Mouse (Mus musculus): ENCODE results near the gene Cacna1s.

The Cacna1s gene

GRCm38 (mm10) chr1:136052547-136052946 lies at the start of gene Cacna1s:
Gene Cacna1s (plus strand): TSS chr1:136052750.
- DNase-seq (ENCODE audit: low read depth, low spot score), result no peak

DNA sequence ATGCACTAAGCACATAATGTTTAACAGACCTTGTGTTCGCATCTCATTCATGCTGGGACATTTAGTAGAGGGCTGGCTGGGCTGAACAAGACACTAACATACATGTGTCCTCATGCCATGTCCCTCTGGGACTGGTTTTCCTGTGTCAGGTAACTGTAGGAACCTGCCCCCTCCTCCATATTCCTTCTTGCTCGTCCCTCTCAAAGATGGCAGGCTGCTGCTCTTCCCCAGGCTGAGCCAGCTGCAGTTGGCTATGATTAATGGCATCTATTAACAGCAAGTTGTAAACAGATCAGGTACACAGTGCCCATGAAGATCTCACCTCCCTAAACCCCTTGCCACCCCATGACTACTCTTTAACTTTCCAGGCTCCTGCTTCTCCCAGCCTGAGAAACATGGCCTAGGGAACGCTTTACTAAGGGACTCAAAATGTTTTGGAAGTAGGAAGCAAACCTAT lies 46.2 kb upstream of the Cacna1s start, which contains the start of gene Igfn1:
Gene Igfn1, minus strand, starts transcription at position 51 of the 457 bp plus-strand sequence.
- DNase-seq (ENCODE audit: low read depth, low spot score), result no peak

GRCm38 (mm10) chr1:136007211-136008158 lies 45.1 kb upstream of the Cacna1s start, which contains the start of gene Tmem9:
Gene Tmem9 (plus strand): TSS chr1:136008150.
- peak; percentile 80 for DNase-seq (ENCODE audit: low read depth, low spot score)

DNA sequence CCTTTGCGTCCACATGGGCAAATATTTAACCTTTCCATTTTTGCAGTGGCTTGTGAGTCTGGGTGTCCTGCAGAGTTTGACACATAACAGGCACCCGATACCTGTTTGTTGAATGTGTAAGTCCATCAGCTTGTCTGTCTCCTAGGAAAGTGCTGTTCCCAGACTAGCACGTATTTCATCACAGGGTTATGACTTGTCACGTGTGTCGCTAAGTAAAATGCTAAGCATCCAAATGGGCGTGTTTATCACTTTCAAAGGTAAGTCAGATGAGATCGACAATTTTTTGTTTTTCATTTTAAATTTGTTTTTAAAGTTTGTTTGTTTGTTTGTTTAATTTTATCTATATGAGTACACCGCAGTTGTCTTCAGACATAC lies 44.4 kb upstream of the Cacna1s start:
- no peak for DNase-seq (ENCODE audit: low read depth, low spot score)

- DNase-seq (ENCODE audit: low read depth, low spot score), result no peak
These were observed 42.3 kb upstream of the Cacna1s start for GRCm38 (mm10) chr1:136010247-136010646.

DNA sequence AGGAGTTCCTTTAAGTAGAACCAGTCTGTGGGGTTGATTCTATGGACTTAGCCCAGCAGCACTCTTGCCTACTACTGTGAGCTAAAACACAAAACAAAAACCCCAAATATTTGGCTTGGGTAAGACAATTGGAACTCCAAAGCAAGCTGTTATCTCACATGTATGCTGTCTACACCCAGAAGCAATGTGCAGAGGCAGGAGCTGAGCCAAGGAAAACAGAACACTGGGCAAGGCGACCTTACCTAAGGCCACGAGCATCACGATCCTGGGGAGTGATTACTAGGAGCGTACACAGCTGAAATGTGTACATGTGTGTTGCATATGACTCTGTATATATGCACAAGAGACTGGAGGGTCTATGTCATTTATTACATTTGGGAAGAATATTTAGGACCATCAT lies 39.0 kb upstream of the Cacna1s start:
- no peak for DNase-seq (ENCODE audit: low read depth, low spot score)

GRCm38 (mm10) chr1:136014796-136015502 lies 37.6 kb upstream of the Cacna1s start:
- no peak for DNase-seq (ENCODE audit: low read depth, low spot score)

DNA sequence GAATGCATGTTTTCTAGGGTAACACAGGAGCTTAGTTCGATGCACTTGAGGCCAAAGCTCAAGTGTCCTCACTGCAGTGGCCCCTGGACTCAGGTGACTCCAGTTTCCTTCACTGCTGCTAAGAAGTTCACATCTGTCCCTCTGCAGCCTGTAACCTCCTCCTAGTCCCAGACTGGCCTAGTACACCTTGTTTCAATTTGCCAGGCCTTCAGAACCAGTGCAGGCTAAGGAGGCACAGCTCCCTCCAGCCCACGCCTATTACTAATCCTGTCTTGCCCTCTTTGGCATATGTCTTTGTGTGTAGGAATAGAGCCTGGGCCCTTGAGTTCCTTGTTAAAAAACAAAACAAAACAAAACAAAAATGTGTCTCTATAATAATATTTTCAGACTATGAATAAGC lies 35.2 kb upstream of the Cacna1s start:
- DNase-seq (ENCODE audit: low read depth, low spot score), result no peak

GRCm38 (mm10) chr1:136017907-136018313 lies 34.6 kb upstream of the Cacna1s start:
- peak; percentile 83 for DNase-seq (ENCODE audit: low read depth, low spot score)

DNA sequence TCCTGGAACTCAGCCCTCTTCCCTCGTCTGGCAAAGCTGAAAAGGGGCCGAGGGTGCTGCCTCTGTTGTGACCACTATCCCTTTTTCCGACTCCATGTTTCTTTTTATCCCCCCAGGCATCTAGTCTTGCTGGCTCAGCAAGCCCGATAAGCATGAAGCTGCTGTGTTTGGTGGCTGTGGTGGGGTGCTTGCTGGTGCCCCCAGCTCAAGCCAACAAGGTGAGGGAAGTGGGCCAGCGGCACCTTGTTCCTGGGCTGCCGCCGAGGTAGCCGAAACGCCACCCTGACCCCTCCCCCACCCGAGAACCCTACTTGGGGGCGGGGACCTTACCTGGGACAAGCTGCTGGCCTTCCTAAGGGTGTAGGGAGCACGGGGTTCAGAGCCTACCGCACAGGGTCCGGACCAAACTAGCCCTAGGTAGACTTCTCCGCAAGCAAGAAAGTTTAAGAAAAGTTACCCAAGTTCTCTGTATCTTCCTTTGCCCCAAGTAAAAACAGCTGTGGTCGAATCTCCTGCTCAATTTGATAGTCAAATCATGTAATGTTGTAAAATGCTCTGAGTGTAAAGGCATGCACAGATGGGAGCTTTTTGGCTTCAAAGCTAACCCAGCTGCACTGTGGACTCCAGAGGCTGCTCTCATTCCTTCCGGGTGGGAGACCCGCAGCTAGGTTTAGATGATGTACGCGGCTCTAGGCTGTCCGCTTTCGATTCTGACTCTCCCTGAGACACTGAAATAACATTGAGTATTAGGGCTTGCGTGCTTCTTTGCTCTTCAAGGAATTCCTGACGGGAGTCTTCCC lies 34.0 kb upstream of the Cacna1s start:
- DNase-seq (ENCODE audit: low read depth, low spot score), result no peak

DNA sequence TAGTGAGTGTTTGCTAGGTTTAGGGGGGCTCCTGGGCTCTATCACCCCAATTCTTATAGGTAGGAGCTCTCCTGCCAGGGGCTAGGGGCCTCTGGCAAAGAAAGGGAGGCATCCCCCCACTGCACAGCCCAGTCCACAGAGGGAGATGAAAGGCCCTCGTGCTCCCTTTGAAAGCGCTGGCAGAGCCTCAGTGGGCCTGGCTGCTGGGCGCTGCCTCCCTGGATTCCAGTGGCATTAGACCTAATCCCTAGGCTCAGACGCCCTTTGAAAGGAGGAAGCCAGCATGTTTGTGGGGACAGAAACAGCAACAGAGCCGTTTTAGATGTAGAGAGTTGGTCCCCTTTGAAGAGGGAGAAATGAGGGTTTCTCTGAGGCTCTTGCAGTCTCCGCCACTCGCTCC lies 22.3 kb upstream of the Cacna1s start:
- DNase-seq (ENCODE audit: low read depth, low spot score), result no peak

DNA sequence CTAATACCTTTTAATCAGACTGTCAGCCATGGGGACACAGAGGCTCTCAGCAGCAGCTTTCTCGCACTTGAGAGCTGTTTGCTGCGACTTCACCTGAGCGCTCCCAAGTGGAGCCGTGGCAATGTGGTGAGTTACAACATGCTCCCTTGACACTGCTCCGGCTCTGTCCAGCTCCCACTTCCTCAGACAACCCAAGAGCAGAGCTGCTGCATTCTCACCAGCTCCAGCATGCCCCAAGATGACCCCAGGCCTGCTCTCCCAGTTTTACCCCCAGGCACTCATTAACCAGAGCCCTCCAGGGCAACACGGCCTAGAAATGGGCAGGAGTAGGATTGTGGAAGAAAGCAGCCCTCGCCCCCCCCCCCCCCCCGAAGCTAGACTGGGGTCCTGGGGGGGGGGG lies 20.9 kb upstream of the Cacna1s start:
- no peak for DNase-seq (ENCODE audit: low read depth, low spot score)

DNA sequence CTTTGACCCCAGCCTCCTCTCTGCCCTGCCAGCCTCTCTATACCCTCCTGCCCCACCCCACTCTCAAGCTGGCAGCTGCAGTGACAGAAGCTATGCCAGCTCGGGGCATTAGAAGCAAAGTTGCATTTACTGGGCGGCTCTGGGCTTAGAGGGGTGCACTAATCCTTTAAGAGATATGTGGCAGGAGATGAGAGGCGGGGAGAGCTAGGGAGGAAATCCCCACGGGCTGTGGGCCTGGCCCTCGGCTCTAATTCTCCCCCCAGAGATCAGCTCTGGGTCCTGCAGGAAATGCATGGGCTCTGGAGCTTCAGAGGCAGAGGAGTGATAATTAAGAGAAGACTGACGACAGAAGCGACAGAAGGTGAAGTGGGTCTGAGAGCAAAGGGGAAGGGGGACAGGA lies 19.6 kb upstream of the Cacna1s start:
- peak; percentile 72 for DNase-seq (ENCODE audit: low read depth, low spot score)

DNA sequence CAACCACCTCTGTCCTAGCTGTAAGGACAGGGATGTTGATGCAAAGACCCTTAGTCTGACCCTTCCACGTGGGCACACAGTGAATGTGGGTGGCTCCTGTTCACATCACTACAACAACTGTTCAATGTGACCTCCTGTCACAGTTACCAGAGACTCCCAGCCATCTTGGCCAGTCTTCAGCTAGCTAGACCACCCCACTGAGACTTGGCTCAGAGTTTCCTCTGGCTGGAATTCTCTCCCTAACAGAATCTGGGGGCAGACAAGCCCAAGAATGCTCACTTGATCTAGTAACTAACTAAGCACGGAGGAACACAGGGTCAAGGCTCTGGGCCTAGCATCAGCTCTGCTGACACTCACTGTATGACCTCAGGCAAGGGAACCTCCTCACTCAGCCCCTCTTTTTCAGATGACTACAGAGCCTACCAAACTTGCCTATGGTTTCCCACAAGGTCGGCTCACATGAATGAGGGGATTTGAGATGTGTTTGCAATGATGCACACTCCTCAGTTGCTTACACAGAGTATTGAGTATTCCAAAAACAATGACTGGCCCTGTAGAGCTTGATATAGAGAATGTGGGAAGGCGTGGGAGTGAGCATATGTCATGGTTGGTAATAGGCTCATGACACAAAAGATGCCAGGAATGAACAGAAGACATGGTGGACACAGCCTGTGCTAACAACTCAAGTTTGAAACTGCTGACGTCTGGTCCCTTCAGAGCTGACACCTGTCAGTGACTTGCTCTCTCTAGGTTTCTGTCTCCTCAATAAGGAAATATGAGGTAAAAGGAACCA lies 13.6 kb upstream of the Cacna1s start:
- DNase-seq (ENCODE audit: low read depth, low spot score), result no peak

DNA sequence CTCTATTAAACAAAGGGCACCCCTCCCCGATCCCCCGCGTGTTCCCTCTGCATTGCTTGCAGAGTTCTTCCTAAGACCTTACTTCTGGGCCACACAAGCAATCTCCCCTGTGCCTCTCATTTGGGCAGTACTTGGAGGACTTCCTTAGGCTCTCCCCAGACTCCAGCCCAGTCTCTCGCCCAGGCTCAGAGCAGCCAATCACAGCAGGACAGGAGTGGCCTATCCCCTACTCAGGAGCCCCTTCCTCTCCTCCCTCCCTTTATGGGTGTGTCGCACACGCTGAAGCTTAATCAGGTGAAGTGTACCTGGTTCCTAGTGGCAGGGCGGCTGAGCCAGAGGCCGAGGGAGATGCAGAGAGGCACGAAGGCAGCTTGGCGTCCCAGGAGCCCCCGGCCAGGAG lies 12.1 kb upstream of the Cacna1s start:
- DNase-seq (ENCODE audit: low read depth, low spot score), result no peak

- DNase-seq (ENCODE audit: low read depth, low spot score), result no peak
These were observed 11.7 kb upstream of the Cacna1s start for GRCm38 (mm10) chr1:136040874-136041273.

- no peak for DNase-seq (ENCODE audit: low read depth, low spot score)
These were observed 6.8 kb upstream of the Cacna1s start for GRCm38 (mm10) chr1:136045774-136046173.

GRCm38 (mm10) chr1:136047432-136047831 lies 5.1 kb upstream of the Cacna1s start:
- no peak for DNase-seq (ENCODE audit: low read depth, low spot score)

- DNase-seq (ENCODE audit: low read depth, low spot score), result no peak
These were observed 4.7 kb upstream of the Cacna1s start for GRCm38 (mm10) chr1:136047894-136048293.

GRCm38 (mm10) chr1:136050312-136051012 lies 2.1 kb upstream of the Cacna1s start, which contains the start of gene Ascl5:
Gene Ascl5 (plus strand): TSS chr1:136050804.
- no peak for DNase-seq (ENCODE audit: low read depth, low spot score)

All from retina, adult 2 months (tissue).